Mouse (Mus musculus) small intestine, adult 2 months (tissue): ENCODE measurements at regions not wholly inside any gene's neighbourhood (a gene's known extent, or its start where the extent isn't known, plus 50 kb on each side); places are given as distances from the start of the nearest gene placed in this dataset.

Experiments
- CTCF ChIP-seq: fragments of 200-500 bp; IDR thresholded peaks from 2 replicates; pipeline ENCODE4 v1.5.1; 2012; ENCODE audit warnings: low read depth, mild to moderate bottlenecking, control low read depth, inconsistent platforms, low read length, moderate library complexity, mixed read lengths; ENCODE audit not compliant: insufficient replicate concordance, insufficient read length; ENCODE audit errors: extremely low read depth
- POLR2A ChIP-seq: fragments of 200-500 bp; IDR thresholded peaks from 2 replicates; pipeline ENCODE4 v1.6.1; 2012; ENCODE audit warnings: low read depth, mild to moderate bottlenecking, control low read depth, inconsistent platforms, low read length, moderate library complexity

DNA sequence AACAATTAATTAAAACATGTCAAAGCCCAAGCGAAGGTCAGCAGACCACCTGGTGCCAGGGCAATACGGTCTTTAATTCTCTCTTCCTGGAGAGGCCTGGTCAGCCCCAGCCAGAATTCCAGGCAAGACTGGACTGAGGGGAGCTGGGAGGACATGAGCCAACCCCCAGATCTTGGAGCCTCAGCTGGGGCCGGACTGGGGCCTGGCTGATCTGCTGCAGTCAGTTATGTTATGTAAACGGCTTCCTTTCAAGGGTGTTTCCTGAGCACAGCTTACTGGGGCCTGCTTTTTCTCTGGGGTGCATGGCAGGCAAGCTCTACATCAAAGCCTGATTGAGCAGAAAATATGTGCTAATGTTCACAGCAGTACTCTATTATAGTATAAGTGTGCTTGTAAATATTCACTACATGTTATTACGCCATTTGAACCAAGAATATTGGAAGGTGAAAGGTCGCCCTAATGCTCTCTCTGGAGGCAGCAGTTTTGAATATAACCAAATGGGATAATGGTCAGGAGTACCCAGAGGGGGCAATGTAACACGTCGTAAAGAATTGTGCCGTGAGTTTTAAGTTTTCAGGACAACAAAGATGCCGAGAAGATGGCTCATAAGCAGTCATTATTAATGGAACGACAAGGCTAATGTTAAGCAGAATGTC lies 96.5 kb upstream of the Mgmt start:
- TF ChIP-seq CTCF (no peak), POLR2A (no peak)
